Mouse (Mus musculus): ENCODE measurements around the gene Adad2.
A peak's percentile ranks its signal among the peaks of the same experiment; 100 is the strongest.

The Adad2 gene

GRCm38 (mm10) chr8:119642960-119643359 lies 30.4 kb downstream of the Adad2 start:
- DNase-seq (ENCODE audit: low spot score in 2 of 2), result no peak

DNA sequence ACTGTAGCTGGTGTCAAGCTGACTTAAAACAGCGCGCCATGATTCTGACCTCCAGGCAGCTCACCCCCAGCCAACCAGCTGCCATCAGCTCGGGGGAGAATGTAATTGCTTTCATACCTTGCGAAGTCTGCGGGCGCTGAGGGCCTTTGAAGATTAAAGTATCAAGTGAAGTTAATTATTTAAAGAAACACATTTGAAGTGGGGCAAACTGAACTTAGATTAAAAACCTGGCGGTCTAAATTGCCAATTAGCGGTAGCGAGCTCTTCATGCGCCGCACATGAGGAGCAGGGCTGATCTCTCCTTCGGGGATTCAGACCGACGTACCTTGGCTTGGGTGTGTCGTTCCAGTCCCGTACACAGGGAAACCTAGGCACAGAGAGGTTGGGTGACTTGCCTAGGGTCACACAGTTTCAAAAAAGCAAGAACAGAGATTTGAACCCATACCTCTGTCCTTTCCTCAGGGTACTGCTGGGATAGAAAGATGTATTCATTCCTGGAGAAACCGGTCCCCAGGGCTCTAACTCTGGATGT lies 31.9 kb downstream of the Adad2 start:
- no peak for DNase-seq (ENCODE audit: low spot score in 2 of 2)

DNA sequence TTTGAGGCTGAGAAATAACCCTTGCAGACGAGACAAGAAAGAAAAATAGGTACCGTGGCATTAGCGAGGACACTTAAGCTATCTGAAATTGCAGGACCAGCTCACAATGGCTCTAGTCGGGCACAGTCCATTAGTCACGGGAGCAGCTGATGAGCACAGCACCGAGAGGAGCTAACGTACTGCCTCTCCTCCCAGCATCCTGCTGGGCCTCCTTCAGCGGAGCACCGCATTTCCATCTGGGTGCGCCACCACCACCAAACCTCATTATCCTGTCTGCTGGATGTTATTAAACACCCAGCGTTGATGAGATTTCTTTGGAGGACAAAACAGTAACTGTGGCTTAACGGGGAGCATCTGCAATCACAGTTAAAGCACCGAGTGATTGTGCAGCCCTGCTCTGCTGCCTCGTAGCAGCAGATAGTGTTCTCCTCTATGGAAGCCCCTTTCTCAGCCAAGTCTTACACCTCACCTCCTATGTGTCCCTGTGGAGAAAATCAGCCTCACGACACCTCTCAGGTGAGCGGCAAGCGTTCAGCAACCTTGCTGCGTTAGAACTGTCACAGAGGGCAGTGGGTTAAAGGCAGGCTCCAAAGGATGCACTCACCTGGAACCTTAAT lies 32.5 kb downstream of the Adad2 start:
- no peak for DNase-seq (ENCODE audit: low spot score in 2 of 2)

DNA sequence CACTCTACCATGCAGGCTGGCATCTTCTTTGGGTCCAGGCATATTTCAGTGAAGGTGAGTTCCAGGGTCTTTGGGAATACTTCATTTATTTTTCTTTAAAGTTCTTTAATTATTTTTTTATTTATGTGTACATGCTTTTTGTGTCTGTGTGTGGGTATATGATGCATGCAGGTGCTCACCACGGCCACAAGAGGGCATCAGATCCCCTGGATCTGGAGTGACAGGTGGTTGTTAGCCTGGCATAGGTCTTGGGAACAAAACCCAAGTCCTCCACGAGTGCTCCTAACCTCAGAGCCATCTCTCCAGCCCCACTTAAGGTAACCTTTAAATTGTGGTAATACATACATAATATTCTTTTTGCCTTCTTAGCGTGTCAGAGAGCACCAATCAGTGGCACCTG lies 33.6 kb downstream of the Adad2 start:
- no peak for DNase-seq (ENCODE audit: low spot score in 2 of 2)

DNA sequence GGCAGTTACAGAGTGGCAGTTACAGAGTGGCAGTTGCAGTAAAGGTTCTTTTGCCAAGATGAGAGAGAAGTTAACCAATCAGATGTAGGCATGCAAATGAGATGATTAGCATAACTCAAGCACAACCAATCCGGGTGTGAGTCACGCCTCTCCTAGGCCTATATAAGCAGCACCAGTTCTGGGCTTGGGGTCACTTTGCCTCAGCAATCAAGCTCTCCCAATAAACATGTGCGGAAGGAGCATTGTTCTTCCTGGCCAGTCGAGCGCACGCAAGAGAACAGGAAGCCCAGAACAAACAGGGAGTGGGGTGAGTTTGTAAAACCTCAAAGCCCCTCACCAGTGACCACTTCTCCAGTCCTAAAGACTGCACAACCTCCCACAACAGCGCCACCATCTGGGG lies 34.3 kb downstream of the Adad2 start:
- no peak for DNase-seq (ENCODE audit: low spot score in 2 of 2)

DNA sequence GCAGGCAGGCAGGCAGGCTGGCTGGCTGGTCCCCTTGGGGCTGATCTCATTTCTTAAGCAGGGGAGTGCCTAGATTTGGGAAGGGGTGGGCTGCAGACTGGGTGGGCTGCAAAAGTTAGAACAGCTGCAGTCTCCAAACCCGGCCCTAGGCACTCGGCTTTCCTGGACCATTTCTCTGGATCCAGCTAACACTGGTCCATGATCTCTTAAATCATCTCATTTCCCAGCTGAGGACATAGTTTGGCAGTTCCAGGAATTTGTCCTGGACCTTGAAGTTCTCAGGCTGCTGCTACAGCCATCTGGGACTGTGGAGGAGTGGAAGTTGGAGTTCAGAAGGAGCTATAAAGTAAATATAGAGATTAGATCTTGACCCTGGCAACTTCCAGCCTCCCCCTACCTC lies 38.8 kb downstream of the Adad2 start:
- no peak for DNase-seq (ENCODE audit: low spot score in 2 of 2)

DNA sequence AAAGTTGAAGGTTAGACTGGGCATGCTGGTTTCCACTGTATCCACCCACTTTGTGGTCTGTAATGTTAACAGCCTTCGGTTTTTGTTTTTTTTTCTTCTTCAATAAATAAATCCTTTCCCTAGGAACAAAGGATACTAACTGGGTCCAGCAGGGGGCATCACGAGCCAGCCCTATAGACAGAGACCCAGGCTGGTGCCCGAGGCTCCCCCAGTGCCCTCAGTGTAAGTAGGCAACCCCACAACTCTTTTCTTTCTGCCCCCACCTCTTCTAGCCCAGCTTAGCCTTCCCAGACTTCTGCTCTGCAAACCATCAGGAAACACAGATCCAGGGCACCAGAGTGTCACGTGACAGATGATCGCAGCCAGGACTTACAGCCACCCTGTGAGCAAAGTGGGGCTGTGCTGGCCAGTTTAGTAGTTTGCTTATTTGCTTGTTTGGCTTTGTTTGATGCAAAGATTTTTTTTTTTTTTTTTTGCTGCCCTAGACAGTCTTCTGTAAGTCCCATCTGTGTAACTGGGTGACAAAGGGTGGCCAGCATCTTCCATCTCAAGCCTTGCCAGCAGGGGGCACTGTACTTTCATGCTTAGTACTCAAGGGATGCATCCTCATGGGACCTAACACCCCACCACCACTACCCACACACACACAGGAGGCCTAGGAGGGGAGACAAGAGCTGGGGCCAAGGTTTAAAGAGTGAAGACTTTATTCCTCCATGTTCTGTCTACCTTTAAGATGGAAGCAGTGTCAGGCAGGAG lies 44.3 kb downstream of the Adad2 start:
- DNase-seq (ENCODE audit: low spot score in 2 of 2), result peak in 1 of 2 experiments; percentile 9

- DNase-seq (ENCODE audit: low spot score in 2 of 2), result no peak
Observed at GRCm38 (mm10) chr8:119661081-119661480, 48.5 kb downstream of the Adad2 start.

GRCm38 (mm10) chr8:119661892-119662291 lies 49.3 kb downstream of the Adad2 start:
- DNase-seq (ENCODE audit: low spot score in 2 of 2), result no peak

- no peak for DNase-seq (ENCODE audit: low spot score in 2 of 2)
Observed at GRCm38 (mm10) chr8:119663440-119663839, 50.9 kb downstream of the Adad2 start.

- no peak for DNase-seq (ENCODE audit: low spot score in 2 of 2)
Observed at GRCm38 (mm10) chr8:119665270-119665669, 52.7 kb downstream of the Adad2 start.

Data from natural killer cell, adult 2 months (primary cell).